Mouse (Mus musculus) MEL (cell line): ENCODE measurements at regions not wholly inside any gene's neighbourhood (a gene's known extent, or its start where the extent isn't known, plus 50 kb on each side); places are given as distances from the start of the nearest gene placed in this dataset.

Experiments used
- DNase-seq: peaks from one replicate; pipeline ENCODE4 v3.0.0; 2011; ENCODE audit warnings: low read depth, low spot score
- H3K27ac ChIP-seq: 2 replicates; pipeline ENCODE4 v1.5.1; 2012; ENCODE audit warnings: low read depth, mild to moderate bottlenecking, control low read depth, low read length, moderate library complexity; ENCODE audit not compliant: control insufficient read depth
- H3K27me3 ChIP-seq, 2 experiments: fragments of 150-350 bp in 1 of 2; sonication (generic) in 1 of 2; 2 replicates each; pipeline ENCODE4 v1.6.1; 2012; ENCODE audit warnings: low read length in 2 of 2, mild to moderate bottlenecking in 2 of 2, improper control_type of control experiment in 1 of 2, moderate library complexity in 1 of 2; ENCODE audit not compliant: insufficient read depth in 2 of 2, control insufficient read depth in 1 of 2
- H3K36me3 ChIP-seq, 2 experiments: 2 replicates each; pipeline ENCODE4 v1.6.1; 2012 to 2014; ENCODE audit warnings: low read length in 2 of 2, improper control_type of control experiment in 1 of 2, inconsistent platforms in 1 of 2, mild to moderate bottlenecking in 1 of 2; ENCODE audit not compliant: insufficient read depth in 2 of 2, control insufficient read depth in 1 of 2
- H3K4me1 ChIP-seq, 2 experiments: fragments of 150-350 bp in 1 of 2; sonication (generic) in 1 of 2; 2 replicates each; pipeline ENCODE4 v1.6.1; 2012; ENCODE audit warnings: low read length in 2 of 2, improper control_type of control experiment in 1 of 2, mild to moderate bottlenecking in 1 of 2; ENCODE audit not compliant: insufficient read depth in 2 of 2, control insufficient read depth in 1 of 2
- H3K4me3 ChIP-seq, 2 experiments: fragments of 150-350 bp in 1 of 2; sonication (generic) in 1 of 2; 2 replicates each; pipeline ENCODE4 v1.5.1; 2012; ENCODE audit warnings: low read depth in 2 of 2, low read length in 2 of 2, mild to moderate bottlenecking in 2 of 2, moderate library complexity in 2 of 2, control low read depth in 1 of 2, improper control_type of control experiment in 1 of 2; ENCODE audit not compliant: control insufficient read depth in 1 of 2, insufficient read depth in 1 of 2
- H3K79me2 ChIP-seq: 2 replicates; pipeline ENCODE4 v1.6.1; 2012; ENCODE audit warnings: mild to moderate bottlenecking, low read length, moderate library complexity; ENCODE audit not compliant: control insufficient read depth, poor library complexity, insufficient read depth
- H3K9ac ChIP-seq: 2 replicates; pipeline ENCODE4 v1.6.1; 2012; ENCODE audit warnings: low read depth, mild to moderate bottlenecking, control low read depth, low read length, moderate library complexity; ENCODE audit not compliant: control insufficient read depth, poor library complexity, severe bottlenecking
- H3K9me3 ChIP-seq: fragments of 150-350 bp; sonication (generic); replicated peaks from 2 replicates; pipeline ENCODE4 v1.6.1; 2012; ENCODE audit warnings: mild to moderate bottlenecking, low read length, improper control_type of control experiment, moderate library complexity; ENCODE audit not compliant: insufficient read depth
- BHLHE40 ChIP-seq: IDR thresholded peaks from 2 replicates; pipeline ENCODE4 v1.6.1; 2012; ENCODE audit warnings: low read depth, mild to moderate bottlenecking, inconsistent platforms, low read length, improper control_type of control experiment, borderline replicate concordance
- CHD2 ChIP-seq: IDR thresholded peaks from 2 replicates; pipeline ENCODE4 v1.6.1; 2011; ENCODE audit warnings: low read length, improper control_type of control experiment
- CTCF ChIP-seq, 3 experiments: IDR thresholded peaks in 2 of 3; conservative IDR thresholded peaks in 1 of 3; 2 replicates each; pipeline ENCODE4 v1.5.1; 2011 to 2012; ENCODE audit warnings: low read length in 3 of 3, low read depth in 2 of 3, mild to moderate bottlenecking in 2 of 3, improper control_type of control experiment in 1 of 3, inconsistent platforms in 1 of 3, mixed read lengths in 1 of 3, moderate library complexity in 1 of 3; ENCODE audit not compliant: control insufficient read depth in 1 of 3, insufficient read depth in 1 of 3, poor library complexity in 1 of 3, severe bottlenecking in 1 of 3
- E2F4 ChIP-seq: IDR thresholded peaks from 2 replicates; pipeline ENCODE4 v1.6.1; 2011; ENCODE audit warnings: low read depth, low read length, improper control_type of control experiment, borderline replicate concordance
- ELF1 ChIP-seq: IDR thresholded peaks from 2 replicates; pipeline ENCODE4 v1.6.1; 2014; ENCODE audit warnings: low read depth, mild to moderate bottlenecking, inconsistent platforms, low read length, improper control_type of control experiment, moderate library complexity
- EP300 ChIP-seq, 2 experiments: IDR thresholded peaks; 2 replicates each; pipeline ENCODE4 v1.6.1; 2011; ENCODE audit warnings: improper control_type of control experiment in 2 of 2, low read length in 2 of 2, low read depth in 1 of 2, mild to moderate bottlenecking in 1 of 2
- ETS1 ChIP-seq: IDR thresholded peaks from 2 replicates; pipeline ENCODE4 v1.6.1; 2012; ENCODE audit warnings: low read depth, mild to moderate bottlenecking, inconsistent platforms, low read length, improper control_type of control experiment, moderate library complexity
- HCFC1 ChIP-seq: IDR thresholded peaks from 2 replicates; pipeline ENCODE4 v1.6.1; 2012; ENCODE audit warnings: low read depth, mild to moderate bottlenecking, inconsistent platforms, low read length, improper control_type of control experiment, moderate library complexity
- JUND ChIP-seq: IDR thresholded peaks from 2 replicates; pipeline ENCODE4 v1.6.1; 2011; ENCODE audit warnings: low read depth, mild to moderate bottlenecking, improper control_type of control experiment, low read length
- KAT2A ChIP-seq: conservative IDR thresholded peaks from 2 replicates; pipeline ENCODE4 v1.6.1; 2012; ENCODE audit warnings: low read depth, low read length, improper control_type of control experiment, inconsistent platforms
- MAFK ChIP-seq: IDR thresholded peaks from 2 replicates; pipeline ENCODE4 v1.6.1; 2011; ENCODE audit warnings: low read depth, mild to moderate bottlenecking, low read length, improper control_type of control experiment, borderline replicate concordance
- MAZ ChIP-seq: IDR thresholded peaks from 2 replicates; pipeline ENCODE4 v1.6.1; 2012; ENCODE audit warnings: low read depth, mild to moderate bottlenecking, inconsistent platforms, low read length, improper control_type of control experiment
- NRF1 ChIP-seq: IDR thresholded peaks from 2 replicates; pipeline ENCODE4 v1.6.1; 2014; ENCODE audit warnings: low read depth, mild to moderate bottlenecking, inconsistent platforms, low read length, improper control_type of control experiment, moderate library complexity; ENCODE audit not compliant: poor library complexity, insufficient read depth, severe bottlenecking
- POLR2AphosphoS5 ChIP-seq: IDR thresholded peaks from 2 replicates; pipeline ENCODE4 v1.6.1; 2012; ENCODE audit warnings: low read depth, borderline replicate concordance, mild to moderate bottlenecking, inconsistent platforms, low read length, moderate library complexity, mixed read lengths
- RAD21 ChIP-seq: IDR thresholded peaks from 2 replicates; pipeline ENCODE4 v1.6.1; 2011; ENCODE audit warnings: mild to moderate bottlenecking, low read depth, low read length, improper control_type of control experiment
- SIN3A ChIP-seq: IDR thresholded peaks from 2 replicates; pipeline ENCODE4 v1.6.1; 2012; ENCODE audit warnings: low read length, improper control_type of control experiment, inconsistent platforms
- TAL1 ChIP-seq: IDR thresholded peaks from 2 replicates; pipeline ENCODE4 v1.6.1; 2012; ENCODE audit warnings: mild to moderate bottlenecking, inconsistent platforms, low read length, moderate library complexity, mixed read lengths
- UBTF ChIP-seq: IDR thresholded peaks from 2 replicates; pipeline ENCODE4 v1.6.1; 2012; ENCODE audit warnings: low read depth, mild to moderate bottlenecking, inconsistent platforms, low read length, improper control_type of control experiment, moderate library complexity, borderline replicate concordance; ENCODE audit not compliant: insufficient read depth
- ZKSCAN1 ChIP-seq: IDR thresholded peaks from 2 replicates; pipeline ENCODE4 v1.6.1; 2012; ENCODE audit warnings: low read depth, mild to moderate bottlenecking, inconsistent platforms, low read length, improper control_type of control experiment, moderate library complexity

DNA sequence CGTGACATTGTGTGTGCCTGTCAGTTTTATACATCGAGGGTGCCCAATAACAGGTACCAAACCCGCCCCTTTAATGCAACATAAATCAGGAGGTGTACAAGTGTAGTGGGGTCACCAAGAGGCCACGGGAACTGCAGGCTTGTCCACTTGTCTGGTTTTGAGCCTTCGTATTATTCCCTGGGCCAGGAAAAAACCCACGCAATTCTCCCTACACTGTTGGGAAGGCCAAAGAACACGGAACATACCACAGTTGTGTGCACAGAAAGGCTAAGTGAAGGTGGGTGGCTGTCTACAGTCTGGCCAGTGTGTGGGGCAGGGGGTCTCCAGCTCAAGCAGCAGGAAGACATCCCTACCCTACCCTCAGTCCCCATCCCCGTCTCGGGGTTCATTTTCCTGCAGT lies 74.0 kb upstream of the Maml3 start:
- Histone ChIP-seq H3K27me3 (no peaks in the 10 kb centered on the region; a peak in 2 of 4 replicates), H3K9ac (no peak overlapping the region), H3K27ac (no peak overlapping the region), H3K4me3 (no peak overlapping the region), H3K79me2 (no peaks in the 10 kb centered on the region), H3K4me1 (peaks cover 0 to 7% of the 10 kb centered on the region in 2 experiments; a peak in 3 of 4 replicates), H3K9me3 (no peaks in the 10 kb centered on the region), H3K36me3 (peaks cover 0 to 6% of the 10 kb centered on the region in 2 experiments; a peak in 2 of 4 replicates)
- no peak for DNase-seq
- no peak for TF ChIP-seq HCFC1
- no peak for TF ChIP-seq UBTF
- no peak for TF ChIP-seq CTCF (IDR thresholded peaks at IDR 0.05 in 2 of 3, conservative IDR thresholded peaks at IDR 0.05 in 1 of 3; ENCODE audit: control insufficient read depth in 1 of 3, insufficient read depth in 1 of 3, low read depth in 2 of 3, low read length in 3 of 3, poor library complexity in 1 of 3, severe bottlenecking in 1 of 3)
- TF ChIP-seq RAD21, result no peak
- TF ChIP-seq SIN3A, result no peak
- TF ChIP-seq KAT2A, result no peak
- TF ChIP-seq ZKSCAN1, result no peak
- TF ChIP-seq ETS1, result no peak
- TF ChIP-seq ELF1, result no peak
- TF ChIP-seq POLR2AphosphoS5, result no peak
- no peak for TF ChIP-seq BHLHE40
- TF ChIP-seq MAZ, result no peak
- TF ChIP-seq NRF1, result no peak
- TF ChIP-seq E2F4, result no peak
- TF ChIP-seq EP300 (IDR thresholded peaks at IDR 0.05; ENCODE audit: low read depth in 1 of 2, low read length in 2 of 2), result no peak
- no peak for TF ChIP-seq CHD2

DNA sequence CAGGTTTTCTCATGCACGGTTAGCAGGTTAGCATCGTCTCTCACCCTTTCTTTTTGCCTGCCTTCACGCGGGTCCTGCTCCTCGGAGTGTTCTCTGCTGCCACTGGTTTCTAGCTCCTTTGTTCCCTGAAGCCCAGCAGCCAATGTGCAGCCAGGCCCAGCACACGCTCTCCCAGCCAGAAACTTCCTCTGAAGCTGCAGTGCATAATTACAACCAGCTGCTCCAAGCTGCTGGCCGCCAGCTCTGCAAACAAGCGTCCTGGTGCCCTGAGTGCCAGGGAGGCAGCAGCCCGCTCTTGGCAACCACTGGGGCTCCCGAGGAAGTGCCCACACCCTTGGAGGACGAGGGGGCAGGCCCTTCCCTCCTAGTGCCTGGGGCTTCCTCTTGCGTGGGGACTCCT lies 74.8 kb upstream of the Maml3 start:
- Histone ChIP-seq H3K4me1 (peaks cover 0 to 7% of the 10 kb centered on the region in 2 experiments; a peak in 3 of 4 replicates), H3K36me3 (peaks cover 0 to 6% of the 10 kb centered on the region in 2 experiments; a peak in 2 of 4 replicates), H3K9me3 (no peaks in the 10 kb centered on the region), H3K27ac (no peak overlapping the region)
- TF ChIP-seq MAFK (no peak), JUND (0 out of 2 replicates have a peak, but pooled peaks have one; percentile 31), EP300 (IDR thresholded peaks at IDR 0.05; ENCODE audit: low read depth in 1 of 2, low read length in 2 of 2) (no peak), TAL1 (no peak)
- TF ChIP-seq, all 39 proteins: peak for 1
- no peak overlapping the region for H3K4me3 ChIP-seq
- no peaks in the 10 kb centered on the region; a peak in 2 of 4 replicates for H3K27me3 ChIP-seq
- H3K9ac ChIP-seq, result no peak overlapping the region
- H3K79me2 ChIP-seq, result no peaks in the 10 kb centered on the region
- no peak for DNase-seq
